Mouse (Mus musculus): ENCODE data around the gene Mgat1. TPM values are rescaled to one million over a fixed set of nuclear protein-coding genes. Genes with fewer than 3 reads are reported as not detected.
A peak's percentile ranks its signal among the peaks of the same experiment; 100 is the strongest.
"Not testable (repeated sequence)": the region's sequence is repeated elsewhere in the genome, so short reads cannot be mapped to it uniquely, and the experiment has no call there.

Mgat1 gene
- polyA plus RNA-seq (2012; fragmentation: generic; extraction: Trizol), result 44.5 TPM
- long read RNA-seq, experiment 1, transcript Mgat1-202 (3 exons, 2,729 nt), result major isoform, 26 of 52 reads
- long read RNA-seq, experiment 1, partial matches to known transcripts, result 1 of 52 reads
- long read RNA-seq, experiment 1, other reads (novel, unspliced or antisense), result 17 of 52 reads
- long read RNA-seq, experiment 2, transcript Mgat1-201 (3 exons, 2,976 nt), result minor isoform, 16 of 492 reads
- long read RNA-seq, experiment 2, transcript Mgat1-205 (2 exons, 787 nt), result minor isoform, 16 of 492 reads
- long read RNA-seq, experiment 2, transcript Mgat1-202 (3 exons, 2,729 nt), result major isoform, 370 of 492 reads
- long read RNA-seq, experiment 2, transcript Mgat1-213 (4 exons, 3,151 nt), result minor isoform, 14 of 492 reads
- long read RNA-seq, experiment 2, partial matches to known transcripts, result 16 of 492 reads
- long read RNA-seq, experiment 2, other reads (novel, unspliced or antisense), result 55 of 492 reads

- Histone ChIP-seq H3K27me3 (ENCODE audit: control insufficient read depth, insufficient read depth, insufficient read length) (no peaks in the 10 kb centered on the region), H3K79me3 (ENCODE audit: low read depth) (no peaks in the 10 kb centered on the region), H3K4me3 (ENCODE audit: insufficient read depth, poor library complexity, severe bottlenecking) (peak within 1 kb of the TSS; percentile 39), H3K79me2 (ENCODE audit: control insufficient read depth, insufficient read depth) (peaks cover 5% of the 10 kb centered on the region), H3K36me3 (ENCODE audit: control insufficient read depth, insufficient read depth) (no peaks in the 10 kb centered on the region), H3ac (ENCODE audit: control insufficient read depth, insufficient read length, low read depth) (peak within 1 kb of the TSS; percentile 72)
- TF ChIP-seq MYOD1 (IDR thresholded peaks at IDR 0.05; ENCODE audit: control insufficient read depth, insufficient read length, low read depth), result no peak
- TF ChIP-seq MAX (IDR thresholded peaks at IDR 0.05), result peak; percentile 51
- no peak for TF ChIP-seq FOSL1 (IDR thresholded peaks at IDR 0.05; ENCODE audit: insufficient read depth, low read length, poor library complexity, severe bottlenecking)
- TF ChIP-seq USF1 (IDR thresholded peaks at IDR 0.05; ENCODE audit: low read depth), result peak; percentile 3
- no peak for TF ChIP-seq MYOG (IDR thresholded peaks at IDR 0.05; ENCODE audit: control insufficient read depth, extremely low read depth, insufficient read length)
- no peak for TF ChIP-seq CEBPB (IDR thresholded peaks at IDR 0.05; ENCODE audit: low read depth)
These were observed at the start of gene Mgat1 for GRCm38 (mm10) chr11:49243727-49244594. Gene Mgat1 (plus strand): TSS chr11:49244191.

- H3ac ChIP-seq (ENCODE audit: control insufficient read depth, insufficient read length, low read depth); H3K79me2 ChIP-seq (ENCODE audit: control insufficient read depth, insufficient read depth); H3K36me3 ChIP-seq (ENCODE audit: control insufficient read depth, insufficient read depth); H3K27me3 ChIP-seq (ENCODE audit: control insufficient read depth, insufficient read depth, insufficient read length); H3K79me3 ChIP-seq (ENCODE audit: low read depth); H3K4me3 ChIP-seq (ENCODE audit: insufficient read depth, poor library complexity, severe bottlenecking): not testable (repeated sequence)
These were observed 49.2 kb upstream of the Mgat1 start for GRCm38 (mm10) chr11:49194771-49195170.

- H3ac ChIP-seq (ENCODE audit: control insufficient read depth, insufficient read length, low read depth), result no peak overlapping the region
- H3K4me3 ChIP-seq (ENCODE audit: insufficient read depth, poor library complexity, severe bottlenecking), result no peak overlapping the region
- H3K27me3 ChIP-seq (ENCODE audit: control insufficient read depth, insufficient read depth, insufficient read length), result no peaks in the 10 kb centered on the region
- H3K36me3 ChIP-seq (ENCODE audit: control insufficient read depth, insufficient read depth), result no peaks in the 10 kb centered on the region
- TF ChIP-seq USF1 (IDR thresholded peaks at IDR 0.05; ENCODE audit: low read depth) (no peak), MYOD1 (IDR thresholded peaks at IDR 0.05; ENCODE audit: control insufficient read depth, insufficient read length, low read depth) (no peak), MYOG (IDR thresholded peaks at IDR 0.05; ENCODE audit: control insufficient read depth, extremely low read depth, insufficient read length) (no peak), CEBPB (IDR thresholded peaks at IDR 0.05; ENCODE audit: low read depth) (no peak), FOSL1 (IDR thresholded peaks at IDR 0.05; ENCODE audit: insufficient read depth, low read length, poor library complexity, severe bottlenecking) (no peak), CTCF (IDR thresholded peaks at IDR 0.05; ENCODE audit: control insufficient read depth, insufficient read depth, insufficient read length) (no peak), MAX (IDR thresholded peaks at IDR 0.05) (no peak)
- no peaks in the 10 kb centered on the region for H3K79me2 ChIP-seq (ENCODE audit: control insufficient read depth, insufficient read depth)
- H3K79me3 ChIP-seq (ENCODE audit: low read depth), result peaks cover 1% of the 10 kb centered on the region
These were observed 48.1 kb upstream of the Mgat1 start for GRCm38 (mm10) chr11:49195819-49196322.

GRCm38 (mm10) chr11:49200666-49201065 lies 43.3 kb upstream of the Mgat1 start:
- Histone ChIP-seq H3K79me3 (ENCODE audit: low read depth) (peaks cover 24% of the 10 kb centered on the region), H3K4me3 (ENCODE audit: insufficient read depth, poor library complexity, severe bottlenecking) (no peak overlapping the region), H3ac (ENCODE audit: control insufficient read depth, insufficient read length, low read depth) (no peak overlapping the region), H3K36me3 (ENCODE audit: control insufficient read depth, insufficient read depth) (no peaks in the 10 kb centered on the region), H3K27me3 (ENCODE audit: control insufficient read depth, insufficient read depth, insufficient read length) (no peaks in the 10 kb centered on the region), H3K79me2 (ENCODE audit: control insufficient read depth, insufficient read depth) (peaks cover 39% of the 10 kb centered on the region)
- TF ChIP-seq USF1 (IDR thresholded peaks at IDR 0.05; ENCODE audit: low read depth) (no peak), FOSL1 (IDR thresholded peaks at IDR 0.05; ENCODE audit: insufficient read depth, low read length, poor library complexity, severe bottlenecking) (no peak), CTCF (IDR thresholded peaks at IDR 0.05; ENCODE audit: control insufficient read depth, insufficient read depth, insufficient read length) (no peak), MYOG (IDR thresholded peaks at IDR 0.05; ENCODE audit: control insufficient read depth, extremely low read depth, insufficient read length) (no peak), MYOD1 (IDR thresholded peaks at IDR 0.05; ENCODE audit: control insufficient read depth, insufficient read length, low read depth) (no peak), CEBPB (IDR thresholded peaks at IDR 0.05; ENCODE audit: low read depth) (no peak), MAX (IDR thresholded peaks at IDR 0.05) (no peak)

GRCm38 (mm10) chr11:49201142-49201541 lies 42.8 kb upstream of the Mgat1 start:
- H3K79me3 ChIP-seq (ENCODE audit: low read depth), result peaks cover 29% of the 10 kb centered on the region
- H3K36me3 ChIP-seq (ENCODE audit: control insufficient read depth, insufficient read depth), result peaks cover 1% of the 10 kb centered on the region
- no peaks in the 10 kb centered on the region for H3K27me3 ChIP-seq (ENCODE audit: control insufficient read depth, insufficient read depth, insufficient read length)
- H3K4me3 ChIP-seq (ENCODE audit: insufficient read depth, poor library complexity, severe bottlenecking), result no peak overlapping the region
- H3K79me2 ChIP-seq (ENCODE audit: control insufficient read depth, insufficient read depth), result peaks cover 44% of the 10 kb centered on the region
- H3ac ChIP-seq (ENCODE audit: control insufficient read depth, insufficient read length, low read depth), result no peak overlapping the region
- no peak for TF ChIP-seq MAX (IDR thresholded peaks at IDR 0.05)
- TF ChIP-seq MYOD1 (IDR thresholded peaks at IDR 0.05; ENCODE audit: control insufficient read depth, insufficient read length, low read depth), result no peak
- TF ChIP-seq USF1 (IDR thresholded peaks at IDR 0.05; ENCODE audit: low read depth), result no peak
- TF ChIP-seq CEBPB (IDR thresholded peaks at IDR 0.05; ENCODE audit: low read depth), result no peak
- TF ChIP-seq MYOG (IDR thresholded peaks at IDR 0.05; ENCODE audit: control insufficient read depth, extremely low read depth, insufficient read length), result no peak
- TF ChIP-seq FOSL1 (IDR thresholded peaks at IDR 0.05; ENCODE audit: insufficient read depth, low read length, poor library complexity, severe bottlenecking), result no peak
- TF ChIP-seq CTCF (IDR thresholded peaks at IDR 0.05; ENCODE audit: control insufficient read depth, insufficient read depth, insufficient read length), result no peak

Measured in C2C12 (cell line).